Mouse (Mus musculus): ENCODE data around the gene Rnf7. TPM values are rescaled to one million over a fixed set of nuclear protein-coding genes. Genes with fewer than 3 reads are reported as not detected.

Rnf7 gene
- 67.8 TPM for polyA plus RNA-seq (2017; shearing (Covaris generic))

DNA sequence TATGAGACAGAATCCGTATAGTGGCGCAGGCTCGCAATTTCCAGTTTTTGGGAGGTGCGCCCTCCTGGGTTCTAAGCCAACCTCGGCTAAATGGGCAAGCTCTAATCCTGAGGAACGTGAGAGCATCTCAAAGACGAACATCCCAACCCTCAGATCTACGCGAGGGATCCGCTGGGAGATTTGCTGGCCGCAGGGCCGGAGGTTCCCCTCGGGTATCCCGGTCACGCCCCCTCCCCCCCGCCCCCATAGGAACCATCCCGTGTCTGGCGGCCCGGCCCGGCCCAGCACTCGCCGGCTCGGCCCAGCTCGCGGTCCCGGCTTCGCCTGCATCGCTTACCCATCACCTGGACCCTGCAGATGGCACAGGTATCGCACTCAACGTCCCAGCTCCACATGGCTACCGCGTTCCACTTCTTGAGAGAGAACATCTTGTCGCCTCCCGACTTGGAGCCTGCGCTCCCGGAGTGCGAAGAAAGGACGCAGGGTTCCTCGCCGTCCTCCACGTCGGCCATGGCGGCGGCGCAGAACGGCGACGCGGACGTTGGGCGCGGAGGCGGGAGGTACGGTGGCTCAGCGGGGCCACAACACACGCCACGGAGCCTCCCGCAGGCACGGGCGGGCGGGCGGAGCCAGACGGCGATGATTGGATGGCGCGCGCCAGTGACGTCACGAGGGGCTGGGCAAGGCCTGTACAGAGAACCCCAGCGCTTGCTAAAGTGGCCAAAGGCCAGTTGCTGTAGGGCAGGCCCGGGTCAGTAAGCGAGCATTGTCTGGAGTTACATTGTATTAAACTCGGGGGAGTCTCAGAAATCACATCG lies at the start of gene Rnf7:
TSS of gene Rnf7 (minus strand) at position 605 of the 818 bp plus-strand sequence.

DNA sequence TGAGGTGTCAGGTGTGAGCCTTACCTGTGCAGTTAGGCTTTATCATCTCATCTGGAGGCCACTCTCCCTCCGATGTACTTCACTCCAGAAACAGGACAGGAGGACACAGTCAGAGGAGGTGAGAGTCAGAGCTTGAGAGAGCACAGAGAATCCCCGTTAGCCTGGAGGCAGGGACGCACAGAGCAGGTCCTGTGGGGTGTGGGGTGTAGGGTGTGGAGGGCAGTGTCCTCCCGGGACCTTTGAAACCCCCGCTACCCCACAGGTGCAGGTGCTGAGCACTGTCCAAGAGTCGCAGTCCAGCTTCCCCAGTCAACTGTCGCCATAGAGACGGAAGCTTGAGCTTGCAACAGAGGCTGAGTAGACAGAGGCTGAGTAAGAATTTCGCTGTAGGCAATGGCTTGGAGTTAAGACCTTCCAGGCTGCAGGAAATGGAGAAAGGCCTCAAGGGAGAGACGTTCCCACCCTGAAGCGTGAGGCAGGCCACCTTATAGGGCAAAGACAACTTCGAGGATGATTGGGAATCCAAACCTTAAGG lies 46.6 kb upstream of the Rnf7 start, which contains the start of gene Gm28729:
TSS of gene Gm28729 (minus strand) at position 293 of the 535 bp plus-strand sequence.

Other genes with a start within 250 kb of the Rnf7 start
- 832 TPM for gene Atp1b3, start 114.2 kb downstream of the Rnf7 start, polyA plus RNA-seq (2017; shearing (Covaris generic))
- not detected for gene Gm28729, start 46.6 kb upstream of the Rnf7 start, polyA plus RNA-seq (2017; shearing (Covaris generic))
- 56.4 TPM for gene Rasa2, start 152.9 kb upstream of the Rnf7 start, polyA plus RNA-seq (2017; shearing (Covaris generic))